Mouse (Mus musculus) heart, embryonic 10.5 days (tissue): ENCODE data around the gene Map3k4. TPM values are rescaled to one million over a fixed set of nuclear protein-coding genes. Genes with fewer than 3 reads are reported as not detected.
A peak's percentile ranks its signal among the peaks of the same experiment; 100 is the strongest.
"Not testable (repeated sequence)": the region's sequence is repeated elsewhere in the genome, so short reads cannot be mapped to it uniquely, and the experiment has no call there.

Experiments used
- DNase-seq: peaks from one replicate; pipeline ENCODE4 v3.0.0-alpha.2; 2017; ENCODE audit warnings: low spot score
- H3K27ac ChIP-seq: fragments of 300-500 bp; sonication (generic); 2 replicates; pipeline ENCODE4 v1.5.1; 2016; ENCODE audit warnings: mild to moderate bottlenecking
- H3K27me3 ChIP-seq: fragments of 300-500 bp; sonication (generic); 2 replicates; pipeline ENCODE4 v1.6.1; 2016; ENCODE audit warnings: mild to moderate bottlenecking; ENCODE audit not compliant: poor library complexity, insufficient read depth, severe bottlenecking
- H3K36me3 ChIP-seq: fragments of 300-500 bp; sonication (generic); 2 replicates; pipeline ENCODE4 v1.6.1; 2016; ENCODE audit warnings: mild to moderate bottlenecking, moderate library complexity
- H3K4me1 ChIP-seq: fragments of 300-500 bp; sonication (generic); 2 replicates; pipeline ENCODE4 v1.6.1; 2016; ENCODE audit warnings: mild to moderate bottlenecking
- H3K4me3 ChIP-seq: fragments of 300-500 bp; sonication (generic); 2 replicates; pipeline ENCODE4 v1.5.1; 2016; ENCODE audit warnings: mild to moderate bottlenecking, moderate library complexity
- H3K9me3 ChIP-seq: fragments of 300-500 bp; sonication (generic); 2 replicates; pipeline ENCODE4 v1.6.1; 2016; ENCODE audit warnings: mild to moderate bottlenecking, moderate library complexity
- WGBS: fragments of 180-500 bp; shearing (Covaris S2); methylation state at CpG from one replicate; pipeline ENCODE4 v1.1.7; 2016; 5-methylcytosine and 5-hydroxymethylcytosine counted together
- polyA plus RNA-seq: library from polyadenylated mRNA; unstranded; fragments of >200 nt; fragmentation: Nextera tagmentation; extraction: Ambion mirVana; gene quantifications from 2 replicates; pipeline ENCODE4 v1.2.1, GENCODE M21; 2016

Map3k4 gene
- polyA plus RNA-seq, 1 experiment from 2014 or later = 52.2 TPM

DNA sequence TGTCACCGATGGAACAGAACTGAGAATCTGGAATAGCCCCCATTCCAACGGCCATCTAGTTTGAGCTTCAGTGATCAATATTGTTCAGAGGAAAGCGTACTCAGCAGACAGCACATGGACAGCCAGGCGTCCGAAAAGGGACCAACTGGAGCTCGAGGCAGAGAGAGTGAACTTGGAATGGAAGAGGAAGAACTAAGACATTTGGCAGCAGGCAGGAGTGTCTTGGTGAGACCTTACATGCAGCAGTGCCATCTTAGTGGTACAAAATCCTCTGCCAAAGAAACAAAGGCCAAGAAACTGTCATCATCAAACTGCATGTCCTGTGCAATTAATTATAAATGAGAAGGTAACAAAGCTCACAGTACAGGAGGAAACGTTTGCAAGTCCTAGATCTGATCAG lies 19.2 kb downstream of the Map3k4 start:
- Histone ChIP-seq H3K9me3 (no peaks in the 10 kb centered on the region), H3K36me3 (no peaks in the 10 kb centered on the region), H3K4me1 (peaks cover 39% of the 10 kb centered on the region), H3K4me3 (no peak overlapping the region), H3K27ac (no peak overlapping the region), H3K27me3 (no peaks in the 10 kb centered on the region)
- WGBS = 84% methylated on average over 7 of the region's 7 CpGs
- DNase-seq = no peak

GRCm38 (mm10) chr17:12297978-12298377 lies 20.6 kb downstream of the Map3k4 start:
- Histone ChIP-seq H3K4me1 (peaks cover 48% of the 10 kb centered on the region), H3K36me3 (no peaks in the 10 kb centered on the region)
- WGBS = 56% methylated on average over 4 of the region's 4 CpGs

GRCm38 (mm10) chr17:12297292-12297691 lies 21.3 kb downstream of the Map3k4 start:
- Histone ChIP-seq H3K27ac (peak overlapping the region; percentile 56), H3K4me1 (peaks cover 45% of the 10 kb centered on the region), H3K36me3 (no peaks in the 10 kb centered on the region), H3K9me3 (no peaks in the 10 kb centered on the region), H3K27me3 (no peaks in the 10 kb centered on the region), H3K4me3 (no peak overlapping the region)
- 43% methylated on average over 7 of the region's 7 CpGs for WGBS
- no peak for DNase-seq

More at GRCm38 (mm10) chr17:12297978-12298377, 20.6 kb downstream of the Map3k4 start:
- Histone ChIP-seq H3K27ac (peak overlapping the region; percentile 56; the same call in 1 of the 2 replicates), H3K9me3 (no peaks in the 10 kb centered on the region), H3K4me3 (no peak overlapping the region), H3K27me3 (no peaks in the 10 kb centered on the region)
- no peak for DNase-seq

DNA sequence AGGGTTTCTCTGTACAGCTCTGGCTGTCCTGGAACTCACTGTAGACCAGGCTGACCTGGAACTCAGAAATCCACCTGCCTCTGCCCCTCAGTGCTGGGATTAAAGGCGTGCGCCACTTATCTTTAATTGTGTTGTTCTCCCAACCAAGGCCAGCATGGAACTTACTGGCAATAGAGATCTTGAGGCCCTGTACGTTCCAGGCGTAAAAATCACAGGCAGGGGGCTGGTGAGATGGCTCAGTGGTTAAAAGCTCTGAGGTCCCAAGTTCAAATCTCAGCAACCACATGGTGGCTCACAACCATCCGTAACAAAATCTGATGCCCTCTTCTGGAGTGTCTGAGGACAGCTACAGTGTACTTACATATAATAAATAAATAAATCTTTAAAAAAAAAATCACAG lies 22.7 kb downstream of the Map3k4 start:
- DNase-seq, H3K27me3 ChIP-seq, H3K27ac ChIP-seq, H3K9me3 ChIP-seq, H3K36me3 ChIP-seq, H3K4me3 ChIP-seq: not testable (repeated sequence)
- 92% methylated on average over 5 of the region's 5 CpGs for WGBS
- H3K4me1 ChIP-seq = peaks cover 38% of the 10 kb centered on the region

DNA sequence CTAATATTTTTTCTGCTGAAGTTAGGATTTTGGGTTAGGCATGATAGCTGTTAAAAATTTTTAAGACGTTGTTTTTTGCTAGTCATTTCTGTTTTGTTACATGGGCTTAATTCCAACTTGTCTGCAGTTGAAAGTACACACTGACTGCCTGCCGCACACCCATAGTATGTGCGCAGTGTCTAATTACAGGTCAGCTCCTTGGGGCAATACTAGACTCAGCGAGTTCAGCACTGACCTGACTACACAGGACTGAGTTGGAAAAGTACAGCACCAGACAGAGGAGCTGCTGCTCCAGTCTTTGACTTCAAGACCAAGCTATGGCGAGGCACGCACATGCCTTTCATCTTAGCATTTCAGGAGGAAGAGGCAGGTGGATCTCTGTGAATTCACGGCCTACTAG lies 24.2 kb downstream of the Map3k4 start:
- H3K27me3 ChIP-seq = no peaks in the 10 kb centered on the region
- no peak overlapping the region for H3K4me3 ChIP-seq
- WGBS = 88% methylated on average over 7 of the region's 7 CpGs
- no peaks in the 10 kb centered on the region for H3K36me3 ChIP-seq
- no peaks in the 10 kb centered on the region for H3K9me3 ChIP-seq
- H3K27ac ChIP-seq = no peak overlapping the region
- peaks cover 39% of the 10 kb centered on the region for H3K4me1 ChIP-seq
- no peak for DNase-seq

GRCm38 (mm10) chr17:12293571-12293970 lies 25.0 kb downstream of the Map3k4 start:
- WGBS = 84% methylated on average over 6 of the region's 6 CpGs
- H3K9me3 ChIP-seq = peaks cover 2% of the 10 kb centered on the region; the same call in 1 of the 2 replicates
- peaks cover 2% of the 10 kb centered on the region for H3K36me3 ChIP-seq
- peaks cover 39% of the 10 kb centered on the region for H3K4me1 ChIP-seq
- no peak for DNase-seq
- no peak overlapping the region for H3K4me3 ChIP-seq
- 0 out of 2 replicates have a peak overlapping the region, but pooled peaks have one; percentile 1 for H3K27ac ChIP-seq
- no peaks in the 10 kb centered on the region for H3K27me3 ChIP-seq

DNA sequence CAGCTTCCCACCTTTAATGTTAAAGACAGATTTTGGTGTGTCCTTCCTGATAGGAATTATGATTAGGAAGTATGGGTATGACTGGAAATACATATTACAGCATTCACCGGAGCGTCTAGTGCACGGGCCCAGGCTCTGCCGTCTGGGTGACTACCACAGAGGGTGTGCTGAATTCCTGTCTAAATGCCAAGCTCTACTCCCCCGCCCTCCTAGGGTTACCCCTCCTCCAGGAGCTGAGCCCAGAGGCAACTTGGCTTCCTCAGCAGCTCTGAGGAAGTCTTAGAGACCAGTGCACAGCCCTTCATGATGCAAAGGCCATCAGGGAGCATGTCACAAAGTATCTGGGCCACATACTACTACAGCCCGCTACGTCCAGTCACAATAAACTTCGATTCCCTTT lies 25.7 kb downstream of the Map3k4 start:
- Histone ChIP-seq H3K27ac (no peak overlapping the region), H3K9me3 (peaks cover 4% of the 10 kb centered on the region; the same call in 1 of the 2 replicates), H3K4me3 (no peak overlapping the region), H3K36me3 (peaks cover 9% of the 10 kb centered on the region), H3K4me1 (peaks cover 36% of the 10 kb centered on the region), H3K27me3 (no peaks in the 10 kb centered on the region)
- WGBS = 90% methylated on average over 8 of the region's 8 CpGs
- no peak for DNase-seq

DNA sequence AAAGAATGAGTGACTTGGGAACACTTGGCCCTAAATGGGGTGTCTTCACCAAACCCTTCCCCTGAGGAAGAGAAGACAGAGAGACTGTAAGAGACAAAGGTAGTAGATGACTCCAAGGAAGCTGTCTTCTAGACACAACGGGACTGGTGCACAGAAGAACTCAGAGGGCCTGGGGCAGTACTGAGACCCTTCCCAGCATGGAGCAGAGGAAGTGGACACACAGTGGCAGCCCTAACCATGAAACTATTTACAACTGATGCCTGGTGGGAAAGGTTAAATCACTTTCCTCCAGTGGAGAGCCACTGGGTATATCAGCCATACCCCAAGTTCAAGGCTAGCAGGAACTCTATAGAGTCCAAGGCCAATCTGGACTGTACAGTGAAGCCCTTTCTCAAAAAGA lies 26.2 kb downstream of the Map3k4 start:
- Histone ChIP-seq H3K27me3 (no peaks in the 10 kb centered on the region), H3K27ac (no peak overlapping the region), H3K36me3 (peaks cover 9% of the 10 kb centered on the region), H3K4me3 (no peak overlapping the region), H3K4me1 (peaks cover 31% of the 10 kb centered on the region), H3K9me3 (peaks cover 4% of the 10 kb centered on the region; the same call in 1 of the 2 replicates)
- DNase-seq = no peak
- 89% methylated on average over 1 of the region's 1 CpGs for WGBS

GRCm38 (mm10) chr17:12291151-12291550 lies 27.4 kb downstream of the Map3k4 start:
- Histone ChIP-seq H3K36me3 (peaks cover 9% of the 10 kb centered on the region), H3K4me3 (no peak overlapping the region), H3K4me1 (peaks cover 19% of the 10 kb centered on the region), H3K9me3 (peaks cover 4% of the 10 kb centered on the region; the same call in 1 of the 2 replicates), H3K27me3 (no peaks in the 10 kb centered on the region), H3K27ac (no peak overlapping the region)
- DNase-seq = no peak
- 94% methylated on average over 7 of the region's 7 CpGs for WGBS

GRCm38 (mm10) chr17:12290735-12291134 lies 27.9 kb downstream of the Map3k4 start:
- Histone ChIP-seq H3K36me3 (peaks cover 9% of the 10 kb centered on the region), H3K4me1 (peaks cover 19% of the 10 kb centered on the region), H3K27me3 (no peaks in the 10 kb centered on the region), H3K27ac (no peak overlapping the region), H3K9me3 (peaks cover 4% of the 10 kb centered on the region; the same call in 1 of the 2 replicates), H3K4me3 (no peak overlapping the region)
- 61% methylated on average over 10 of the region's 10 CpGs for WGBS
- no peak for DNase-seq

DNA sequence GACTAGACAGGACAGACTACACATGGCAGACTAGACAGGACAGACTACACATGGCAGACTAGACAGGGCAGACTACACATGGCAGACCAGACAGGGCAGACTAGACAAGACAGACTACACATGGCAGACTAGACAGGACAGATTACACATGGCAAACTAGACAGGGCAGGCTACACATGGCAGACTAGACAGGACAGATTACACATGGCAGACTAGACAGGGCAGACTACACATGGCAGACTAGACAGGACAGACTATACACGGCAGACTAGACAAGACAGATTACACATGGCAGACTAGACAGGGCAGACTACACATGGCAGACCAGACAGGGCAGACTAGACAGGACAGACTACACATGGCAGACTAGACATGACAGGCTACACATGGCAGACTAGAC lies 28.8 kb downstream of the Map3k4 start:
- H3K27me3 ChIP-seq, H3K9me3 ChIP-seq, H3K36me3 ChIP-seq, H3K27ac ChIP-seq, DNase-seq, H3K4me3 ChIP-seq: not testable (repeated sequence)
- WGBS = 85% methylated on average over 1 of the region's 1 CpGs
- peaks cover 19% of the 10 kb centered on the region for H3K4me1 ChIP-seq

DNA sequence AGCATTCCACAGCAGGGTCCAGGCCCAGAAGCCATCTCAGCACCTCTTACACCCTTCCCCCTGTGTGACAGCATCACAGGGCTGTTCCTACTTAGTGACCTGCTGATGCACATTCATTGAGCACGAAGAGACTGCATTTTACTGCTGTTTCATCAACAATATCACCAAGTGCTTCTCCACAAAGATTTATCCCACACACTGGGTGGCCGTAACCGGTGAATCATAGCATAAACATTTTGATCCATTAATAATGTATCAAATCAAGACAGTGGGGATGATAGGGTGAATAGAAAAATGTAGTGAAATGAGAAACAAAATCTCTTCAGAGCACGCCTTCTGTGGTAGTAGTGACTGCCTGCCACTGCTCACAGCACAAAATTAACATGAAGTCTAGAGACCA lies 29.7 kb downstream of the Map3k4 start:
- Histone ChIP-seq H3K4me1 (peaks cover 16% of the 10 kb centered on the region), H3K27ac (no peak overlapping the region), H3K9me3 (peaks cover 4% of the 10 kb centered on the region; the same call in 1 of the 2 replicates), H3K4me3 (no peak overlapping the region), H3K36me3 (peaks cover 9% of the 10 kb centered on the region), H3K27me3 (no peaks in the 10 kb centered on the region)
- 92% methylated on average over 4 of the region's 4 CpGs for WGBS
- no peak for DNase-seq

DNA sequence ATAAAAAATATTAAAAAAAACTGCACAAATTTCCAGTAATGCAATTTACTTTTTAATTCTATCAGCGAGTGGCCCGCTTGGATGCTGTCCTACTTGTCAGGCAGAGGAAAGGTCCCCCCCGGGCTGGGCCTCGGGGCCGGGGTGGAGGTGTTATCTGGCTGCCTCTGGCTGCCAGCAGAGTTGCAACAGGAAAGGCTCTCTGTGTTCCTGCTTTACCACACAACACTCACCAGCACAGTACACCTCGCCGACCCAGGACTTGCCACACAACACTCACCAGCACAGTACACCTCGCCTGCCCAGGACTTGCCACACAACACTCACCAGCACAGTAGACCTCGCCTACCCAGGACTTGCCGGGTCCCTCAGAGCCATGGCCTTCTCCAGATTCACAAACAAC lies 38.8 kb downstream of the Map3k4 start:
- 66% methylated on average over 10 of the region's 10 CpGs for WGBS
- DNase-seq = no peak
- Histone ChIP-seq H3K9me3 (no peaks in the 10 kb centered on the region), H3K4me1 (peaks cover 25% of the 10 kb centered on the region), H3K4me3 (no peak overlapping the region), H3K36me3 (peaks cover 30% of the 10 kb centered on the region), H3K27ac (peak overlapping the region; percentile 29; the same call in 1 of the 2 replicates), H3K27me3 (no peaks in the 10 kb centered on the region)

DNA sequence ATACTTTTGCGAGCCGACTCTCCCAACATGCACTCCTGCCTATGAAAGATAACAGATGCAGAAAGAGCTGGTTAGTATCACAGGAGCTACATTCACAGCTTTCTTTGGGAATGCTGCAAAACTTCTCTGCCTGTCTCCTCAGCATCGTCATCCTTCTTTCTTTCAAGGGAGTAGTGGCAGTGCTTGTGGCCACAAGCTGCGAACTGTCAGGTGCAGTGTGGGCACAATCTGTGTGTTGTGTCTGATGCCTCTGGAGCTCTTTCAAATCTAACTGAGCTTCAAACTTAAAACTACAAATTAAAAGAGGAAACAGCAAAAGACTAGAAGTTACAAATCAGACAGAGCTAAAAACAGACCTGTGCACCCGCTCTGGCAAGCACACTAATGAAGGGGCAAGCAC lies 40.5 kb downstream of the Map3k4 start:
- Histone ChIP-seq H3K9me3 (no peaks in the 10 kb centered on the region), H3K36me3 (peaks cover 25% of the 10 kb centered on the region), H3K4me1 (peaks cover 25% of the 10 kb centered on the region), H3K4me3 (no peak overlapping the region), H3K27me3 (no peaks in the 10 kb centered on the region), H3K27ac (no peak overlapping the region)
- WGBS = 76% methylated on average over 5 of the region's 5 CpGs
- no peak for DNase-seq
